Mouse (Mus musculus) cerebellum, postnatal 10 days (tissue): ENCODE results near the gene Nav1.
"Not testable (repeated sequence)": the region's sequence is repeated elsewhere in the genome, so short reads cannot be mapped to it uniquely, and the experiment has no call there.

Experiments
- DNase-seq, 2 experiments: peaks; one replicate each; pipeline ENCODE4 v3.0.0; 2021; ENCODE audit warnings: mixed read lengths in 2 of 2

The Nav1 gene

DNA sequence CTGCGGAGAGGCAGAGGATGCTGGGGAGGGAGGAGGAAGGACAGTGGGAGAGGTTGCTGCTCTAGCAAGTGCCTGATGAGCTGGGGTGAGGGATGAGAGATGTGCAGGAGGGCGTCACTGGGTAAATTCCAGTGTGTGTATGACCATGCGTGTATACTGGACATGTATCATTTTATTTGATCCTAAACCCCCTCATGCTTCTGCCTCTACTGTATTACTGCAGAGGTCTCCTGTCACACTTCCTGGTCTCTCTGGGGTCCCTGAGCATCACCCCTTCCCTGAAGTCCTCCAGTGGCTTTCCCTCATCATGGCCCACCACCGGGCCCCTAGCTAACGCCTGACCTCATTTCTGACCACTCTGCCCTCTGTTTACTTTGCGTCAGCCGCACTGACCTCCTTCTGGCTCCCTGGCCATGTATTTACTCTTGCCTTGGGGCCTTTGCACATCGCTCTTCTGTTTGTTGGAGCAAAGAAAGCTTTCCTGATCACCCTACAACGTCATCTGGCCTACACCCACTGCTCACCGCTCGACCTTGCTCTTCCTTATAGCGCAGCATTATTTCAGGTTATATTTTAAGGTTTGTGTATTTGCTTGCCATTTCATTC, 91.4 kb downstream of the Nav1 start:
- DNase-seq: no peak

GRCm38 (mm10) chr1:135514913-135515632, 92.0 kb downstream of the Nav1 start:
- DNase-seq: peak; percentile 47 to 60

DNA sequence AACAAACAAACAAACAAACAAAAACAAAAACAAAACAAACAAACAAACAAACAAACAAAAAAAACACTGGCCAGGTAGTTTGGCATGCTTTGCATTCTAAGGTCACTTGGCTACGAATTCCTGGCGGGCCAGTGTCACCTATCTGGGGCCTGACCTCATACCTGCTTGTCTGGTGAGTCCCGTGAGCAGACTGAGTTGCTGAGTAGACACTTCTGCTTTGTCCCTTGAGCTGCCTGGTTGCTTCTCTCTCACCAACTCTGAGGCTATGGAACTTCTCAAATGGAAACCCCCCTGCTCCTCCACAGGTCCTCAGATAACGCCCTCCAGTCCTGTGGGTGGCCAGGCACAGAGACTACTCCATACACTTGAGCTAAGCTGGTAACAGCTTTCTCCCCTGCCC, 93.0 kb downstream of the Nav1 start:
- no peak for DNase-seq

- DNase-seq: peak; percentile 40 to 64
These were observed 93.6 kb downstream of the Nav1 start for GRCm38 (mm10) chr1:135513464-135513863.

DNA sequence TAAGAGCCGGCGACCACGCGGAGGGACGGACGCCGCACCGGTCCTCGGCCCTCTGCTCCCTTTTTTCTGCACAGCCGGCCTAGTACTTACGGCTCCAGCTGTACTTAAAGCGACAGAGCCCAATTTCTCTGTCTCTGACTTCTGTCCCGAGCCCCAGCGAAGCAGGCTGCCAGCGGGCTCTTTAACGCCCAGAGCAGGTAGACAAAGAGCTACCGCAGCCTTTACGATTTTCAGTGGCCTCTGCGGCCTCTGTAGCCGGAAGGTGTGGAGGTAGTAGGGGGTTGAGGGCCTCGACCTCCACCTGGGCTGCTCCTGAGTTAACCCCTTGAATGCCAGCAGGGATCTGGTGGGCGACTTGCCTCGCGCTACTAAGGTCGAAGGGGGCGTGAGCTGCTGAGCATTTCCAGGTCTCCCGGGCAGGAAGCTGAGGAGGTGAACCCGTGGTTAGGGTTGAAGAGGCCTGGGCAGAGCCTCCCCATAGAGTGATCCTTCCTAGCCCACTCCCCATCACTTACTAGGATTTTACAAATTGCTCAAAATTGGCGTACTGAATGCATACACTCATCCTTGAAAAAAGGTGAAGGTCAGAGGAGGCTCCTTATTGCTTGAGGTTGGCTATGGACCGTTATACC, 96.6 kb downstream of the Nav1 start:
- DNase-seq: peak; percentile 53

GRCm38 (mm10) chr1:135509145-135510084, 97.7 kb downstream of the Nav1 start:
- no peak for DNase-seq

DNA sequence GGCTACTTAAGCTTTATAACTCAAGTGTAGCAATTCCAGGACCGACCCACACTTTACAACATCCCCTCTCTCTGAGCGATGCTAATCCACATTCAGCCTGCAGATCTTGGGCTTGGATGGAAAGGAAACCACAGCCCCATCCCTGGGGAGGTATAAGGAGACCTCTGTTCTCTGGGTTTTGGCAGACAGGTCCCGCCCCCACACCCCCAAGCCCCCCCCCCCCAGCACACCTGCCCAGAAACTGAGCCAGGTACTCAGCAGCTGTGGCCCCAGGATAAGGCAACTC, 98.8 kb downstream of the Nav1 start:
- DNase-seq: no peak

DNA sequence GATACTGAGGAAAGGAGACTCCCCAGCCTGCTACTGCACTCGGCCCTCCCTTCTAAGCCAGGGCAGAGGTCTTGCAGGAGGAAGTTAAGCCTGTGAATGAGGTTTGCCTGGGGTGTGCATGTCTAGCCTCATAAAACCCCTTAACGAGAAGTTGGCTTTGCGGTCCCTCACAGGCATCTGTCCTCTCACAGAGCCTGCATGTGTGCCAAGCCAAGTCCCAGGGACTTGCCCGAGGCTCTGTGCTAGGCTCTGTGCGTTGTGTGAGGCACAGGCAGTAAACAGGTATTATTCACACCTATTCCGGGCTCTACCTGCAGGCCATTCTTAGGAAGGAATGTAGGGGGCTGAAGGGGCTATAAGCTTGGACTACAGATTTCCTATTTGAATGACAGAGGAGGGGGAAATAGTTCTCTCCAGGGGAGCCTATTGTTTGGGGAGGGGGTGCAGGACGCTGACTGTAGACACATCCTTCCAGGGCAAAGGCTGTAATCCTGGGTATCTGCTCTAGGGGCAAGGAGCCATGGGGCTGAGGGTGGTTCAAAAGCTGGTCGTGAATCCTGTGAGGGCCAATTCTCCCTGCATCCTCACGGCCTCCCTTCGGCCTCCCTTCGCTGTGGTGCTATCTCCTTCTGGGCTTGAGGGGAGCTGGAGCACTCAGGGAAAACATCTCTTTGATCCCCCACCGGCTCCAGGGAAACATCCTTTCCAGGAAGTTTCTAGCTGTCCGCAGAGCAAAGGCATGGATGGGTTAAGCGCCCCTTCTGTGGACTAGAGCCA, 99.3 kb downstream of the Nav1 start:
- peak; percentile 29 to 54 for DNase-seq

GRCm38 (mm10) chr1:135505499-135505898, 101.6 kb downstream of the Nav1 start:
- DNase-seq: no peak

DNA sequence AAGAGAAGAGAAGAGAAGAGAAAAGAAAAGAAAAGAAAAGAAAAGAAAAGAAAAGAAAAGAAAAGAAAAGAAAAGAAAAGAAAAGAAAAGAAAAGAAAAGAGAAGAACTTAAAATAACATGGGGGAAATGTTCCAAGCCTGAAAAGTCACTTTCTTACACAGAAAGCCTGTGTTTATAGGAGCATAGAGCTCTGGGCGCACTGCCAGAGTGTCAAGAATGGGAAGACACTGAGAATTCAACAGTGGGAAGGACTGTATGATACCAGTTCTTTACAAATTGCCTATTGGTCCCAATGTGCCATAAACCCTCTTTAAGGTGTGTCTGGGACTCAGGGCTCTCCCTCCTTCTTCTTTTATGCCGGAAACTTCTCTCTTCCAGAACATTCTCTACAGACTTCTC, 103.7 kb downstream of the Nav1 start:
- DNase-seq: peak; percentile 54 to 64

GRCm38 (mm10) chr1:135502750-135503149, 104.3 kb downstream of the Nav1 start:
- no peak for DNase-seq

- no peak for DNase-seq
These were observed 105.0 kb downstream of the Nav1 start for GRCm38 (mm10) chr1:135502135-135502534.

DNA sequence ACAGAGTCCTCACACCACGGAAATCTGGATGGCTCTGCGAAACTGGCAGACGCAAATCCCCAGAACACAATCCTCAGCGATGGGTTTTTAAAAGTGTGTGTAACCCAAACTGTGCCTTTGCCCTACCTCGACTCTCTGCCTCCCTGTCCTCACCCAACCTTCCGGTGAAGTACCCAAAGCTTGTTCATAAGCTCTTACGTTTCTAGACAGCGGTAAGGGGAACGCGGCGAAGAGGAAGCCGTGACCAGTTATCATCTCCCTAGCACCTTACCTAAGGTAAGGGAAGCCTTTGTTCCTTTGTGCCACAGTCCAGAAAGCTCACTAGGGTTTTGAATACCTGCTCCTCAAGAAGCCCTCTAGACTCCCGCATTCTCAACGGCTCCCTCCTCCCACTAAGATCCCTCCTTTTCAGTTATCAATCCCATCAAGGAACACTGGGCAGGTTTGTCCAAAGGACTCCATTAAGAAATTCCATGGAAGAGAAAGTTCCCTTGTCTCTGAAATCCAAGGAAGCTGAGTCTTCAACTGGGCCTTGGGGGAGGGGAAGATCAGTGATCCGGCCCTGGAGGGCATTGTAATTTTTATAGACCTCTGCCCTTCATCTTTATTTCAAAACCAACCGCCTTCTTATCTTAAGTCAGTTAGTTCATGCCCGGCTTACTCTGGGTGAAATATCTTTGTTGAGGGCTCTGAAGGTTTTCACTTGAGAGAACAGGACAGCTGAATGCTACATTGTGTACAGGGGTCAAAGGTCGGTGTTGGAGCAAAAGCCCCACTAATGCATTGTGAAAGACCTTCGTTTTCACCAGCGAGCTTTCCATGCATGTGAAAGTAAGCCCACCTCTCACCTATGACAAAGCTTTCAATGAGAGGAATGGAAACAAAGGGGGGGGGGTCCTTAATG, 108.4 kb downstream of the Nav1 start:
- no peak for DNase-seq

- DNase-seq: no peak
These were observed 112.0 kb downstream of the Nav1 start for GRCm38 (mm10) chr1:135495048-135495447.

GRCm38 (mm10) chr1:135493862-135494261, 113.2 kb downstream of the Nav1 start:
- no peak for DNase-seq

GRCm38 (mm10) chr1:135492406-135492805, 114.7 kb downstream of the Nav1 start:
- DNase-seq: no peak

DNA sequence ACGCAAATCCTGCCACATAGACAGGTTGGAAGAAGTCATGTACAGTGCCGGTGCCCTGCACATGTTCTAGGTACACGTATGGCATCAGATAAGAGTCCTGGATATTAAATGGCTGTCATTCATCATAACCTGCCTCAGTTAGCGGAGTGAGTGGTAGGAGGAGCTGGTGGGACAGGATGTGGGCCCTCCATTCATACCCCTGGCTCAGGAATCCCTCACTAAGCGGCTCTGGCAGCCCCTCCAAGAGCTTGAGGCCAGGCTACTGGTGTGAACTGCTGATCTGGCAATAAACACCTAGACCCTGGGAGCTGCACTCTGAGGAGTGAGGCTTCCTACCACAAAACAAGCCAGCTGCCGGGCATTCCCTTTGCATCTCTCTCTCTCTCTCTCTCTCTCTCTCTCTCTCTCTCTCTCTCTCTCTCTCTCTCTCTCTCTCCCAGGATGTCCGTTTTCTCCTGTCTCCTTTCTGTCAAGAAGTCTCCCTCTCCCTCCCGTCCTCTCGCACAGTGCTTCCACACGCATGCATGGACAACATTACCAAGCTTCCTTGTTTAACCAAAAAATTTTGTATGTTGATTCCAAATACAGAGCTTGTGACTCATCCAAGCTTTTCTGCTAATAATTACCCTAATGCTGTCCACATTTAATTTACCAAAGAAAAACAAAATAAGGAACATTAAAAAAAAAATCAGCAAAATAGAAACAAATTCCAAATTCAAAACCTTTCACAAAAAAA, 116.0 kb downstream of the Nav1 start:
- peak; percentile 37 to 56 for DNase-seq

GRCm38 (mm10) chr1:135488879-135489278, 118.2 kb downstream of the Nav1 start:
- DNase-seq: no peak

- no peak for DNase-seq
These were observed 121.9 kb downstream of the Nav1 start for GRCm38 (mm10) chr1:135485179-135485578.

GRCm38 (mm10) chr1:135484503-135485051, 122.5 kb downstream of the Nav1 start:
- DNase-seq: not testable (repeated sequence)
